Mouse (Mus musculus): ENCODE measurements at regions not wholly inside any gene's neighbourhood (a gene's known extent, or its start where the extent isn't known, plus 50 kb on each side); places are given as distances from the start of the nearest gene placed in this dataset.
A peak's percentile ranks its signal among the peaks of the same experiment; 100 is the strongest.

- H3K27me3 ChIP-seq (ENCODE audit: insufficient read depth, low read length) = no peaks in the 10 kb centered on the region
- no peaks in the 10 kb centered on the region for H3K36me3 ChIP-seq (ENCODE audit: insufficient read depth)
- no peak overlapping the region for H3K9ac ChIP-seq
- ATAC-seq (no peak), DNase-seq (no peak)
- no peak for TF ChIP-seq CTCF (IDR thresholded peaks at IDR 0.05; ENCODE audit: low read depth)
- H3K4me3 ChIP-seq (ENCODE audit: low read depth, low read length) = no peak overlapping the region
- no peaks in the 10 kb centered on the region for H3K4me1 ChIP-seq (ENCODE audit: insufficient read depth)
- H3K9me3 ChIP-seq (ENCODE audit: low read length) = no peaks in the 10 kb centered on the region
- 62% methylated on average over 6 of the region's 6 CpGs for WGBS
- no peak overlapping the region for H3K27ac ChIP-seq (ENCODE audit: low read depth, low read length)
- no peak overlapping the region for H3K4me2 ChIP-seq (ENCODE audit: low read depth)
Measured at GRCm38 (mm10) chr5:142337436-142337835, 63.9 kb upstream of the Foxk1 start.

GRCm38 (mm10) chr5:142338051-142338450 is 63.2 kb upstream of the Foxk1 start:
- Histone ChIP-seq H3K9me3 (ENCODE audit: low read length) (no peaks in the 10 kb centered on the region), H3K4me2 (ENCODE audit: low read depth) (no peak overlapping the region), H3K4me3 (ENCODE audit: low read depth, low read length) (no peak overlapping the region), H3K4me1 (ENCODE audit: insufficient read depth) (no peaks in the 10 kb centered on the region), H3K27ac (ENCODE audit: low read depth, low read length) (no peak overlapping the region), H3K36me3 (ENCODE audit: insufficient read depth) (no peaks in the 10 kb centered on the region), H3K27me3 (ENCODE audit: insufficient read depth, low read length) (no peaks in the 10 kb centered on the region), H3K9ac (no peak overlapping the region)
- 70% methylated on average over 11 of the region's 11 CpGs for WGBS
- TF ChIP-seq CTCF (IDR thresholded peaks at IDR 0.05; ENCODE audit: low read depth) = no peak
- ATAC-seq (no peak), DNase-seq (no peak)

GRCm38 (mm10) chr5:142340205-142341025 is 60.9 kb upstream of the Foxk1 start:
- ATAC-seq = no peak
- peak; percentile 27 for DNase-seq
- Histone ChIP-seq H3K9ac (no peak overlapping the region), H3K4me1 (ENCODE audit: insufficient read depth) (no peaks in the 10 kb centered on the region), H3K27ac (ENCODE audit: low read depth, low read length) (no peak overlapping the region), H3K4me3 (ENCODE audit: low read depth, low read length) (no peak overlapping the region), H3K27me3 (ENCODE audit: insufficient read depth, low read length) (no peaks in the 10 kb centered on the region), H3K9me3 (ENCODE audit: low read length) (no peaks in the 10 kb centered on the region), H3K4me2 (ENCODE audit: low read depth) (no peak overlapping the region), H3K36me3 (ENCODE audit: insufficient read depth) (no peaks in the 10 kb centered on the region)
- WGBS = 51% methylated on average over 14 of the region's 14 CpGs
- no peak for TF ChIP-seq CTCF (IDR thresholded peaks at IDR 0.05; ENCODE audit: low read depth)

DNA sequence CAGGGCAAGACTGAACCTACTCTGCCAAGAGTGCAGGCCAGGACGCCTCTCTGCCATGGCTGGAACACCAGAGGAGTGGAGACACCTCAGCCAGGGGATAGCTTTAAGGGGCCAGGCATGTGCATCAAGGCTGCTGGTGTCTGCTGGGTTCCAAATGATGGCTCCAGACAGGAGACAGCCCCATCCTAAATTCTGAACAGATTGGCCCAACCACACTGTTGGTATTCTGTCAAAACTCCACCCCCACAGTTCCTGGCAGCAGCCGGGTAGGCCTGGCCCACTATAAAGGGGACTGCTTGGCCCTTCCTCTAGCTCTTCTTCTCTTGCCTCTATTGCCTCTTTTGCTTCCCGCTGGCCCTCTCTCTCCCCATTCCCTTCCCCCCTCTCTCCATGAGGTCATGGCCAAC is 60.3 kb upstream of the Foxk1 start:
- WGBS = 50% methylated on average over 3 of the region's 3 CpGs
- H3K27ac ChIP-seq (ENCODE audit: low read depth, low read length) = no peak overlapping the region
- H3K9me3 ChIP-seq (ENCODE audit: low read length) = no peaks in the 10 kb centered on the region
- H3K27me3 ChIP-seq (ENCODE audit: insufficient read depth, low read length) = no peaks in the 10 kb centered on the region
- no peaks in the 10 kb centered on the region for H3K4me1 ChIP-seq (ENCODE audit: insufficient read depth)
- no peak for DNase-seq
- no peak overlapping the region for H3K9ac ChIP-seq
- no peak for TF ChIP-seq CTCF (IDR thresholded peaks at IDR 0.05; ENCODE audit: low read depth)
- no peak for ATAC-seq
- H3K4me3 ChIP-seq (ENCODE audit: low read depth, low read length) = no peak overlapping the region
- H3K36me3 ChIP-seq (ENCODE audit: insufficient read depth) = no peaks in the 10 kb centered on the region
- no peak overlapping the region for H3K4me2 ChIP-seq (ENCODE audit: low read depth)

- no peak for TF ChIP-seq CTCF (IDR thresholded peaks at IDR 0.05; ENCODE audit: low read depth)
- ATAC-seq (no peak), DNase-seq (no peak)
- 0 out of 2 replicates have a peak, but pooled peaks cover 4% of the 10 kb centered on the region for H3K9me3 ChIP-seq (ENCODE audit: low read length)
- no peak overlapping the region for H3K4me3 ChIP-seq (ENCODE audit: low read depth, low read length)
- no peaks in the 10 kb centered on the region for H3K36me3 ChIP-seq (ENCODE audit: insufficient read depth)
- WGBS = 91% methylated on average over 1 of the region's 1 CpGs
- no peak overlapping the region for H3K9ac ChIP-seq
- no peak overlapping the region for H3K27ac ChIP-seq (ENCODE audit: low read depth, low read length)
- no peak overlapping the region for H3K4me2 ChIP-seq (ENCODE audit: low read depth)
- H3K4me1 ChIP-seq (ENCODE audit: insufficient read depth) = no peaks in the 10 kb centered on the region
- H3K27me3 ChIP-seq (ENCODE audit: insufficient read depth, low read length) = no peaks in the 10 kb centered on the region
Measured at GRCm38 (mm10) chr5:142346454-142346853, 54.8 kb upstream of the Foxk1 start.

DNA sequence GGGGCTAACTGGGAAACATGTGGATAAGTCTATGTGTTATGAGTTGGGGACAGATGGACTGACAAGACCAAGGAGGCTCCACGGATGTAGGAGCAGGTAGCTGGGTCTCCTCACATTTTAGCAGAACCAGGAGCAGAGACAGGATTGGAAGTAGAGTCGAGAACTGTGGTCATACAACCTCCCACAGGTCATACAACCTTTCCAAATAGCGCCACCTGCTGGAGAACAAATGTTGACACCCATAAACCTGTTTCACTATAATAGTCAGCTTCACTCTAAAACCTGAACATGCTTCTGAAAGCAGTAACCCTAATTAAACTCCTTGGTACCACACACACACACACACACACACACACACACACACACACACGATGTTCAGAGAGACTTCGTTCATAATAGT is 50.7 kb upstream of the Foxk1 start:
- Histone ChIP-seq H3K36me3 (ENCODE audit: insufficient read depth) (no peaks in the 10 kb centered on the region), H3K4me1 (ENCODE audit: insufficient read depth) (no peaks in the 10 kb centered on the region), H3K27me3 (ENCODE audit: insufficient read depth, low read length) (no peaks in the 10 kb centered on the region), H3K9me3 (ENCODE audit: low read length) (0 out of 2 replicates have a peak, but pooled peaks cover 4% of the 10 kb centered on the region), H3K4me3 (ENCODE audit: low read depth, low read length) (no peak overlapping the region), H3K27ac (ENCODE audit: low read depth, low read length) (no peak overlapping the region), H3K4me2 (ENCODE audit: low read depth) (no peak overlapping the region), H3K9ac (no peak overlapping the region)
- ATAC-seq (no peak), DNase-seq (no peak)
- TF ChIP-seq CTCF (IDR thresholded peaks at IDR 0.05; ENCODE audit: low read depth) = no peak; the same call in 1 of the 2 replicates
- WGBS = 58% methylated on average over 5 of the region's 5 CpGs

All from forebrain, postnatal 0 days (tissue).